Mouse (Mus musculus) limb, embryonic 13.5 days (tissue): ENCODE results near the gene Tmcc3. TPM values are rescaled to one million over a fixed set of nuclear protein-coding genes. Genes with fewer than 3 reads are reported as not detected.

ENCODE experiments used
- ATAC-seq: fragments of 200-750 bp; cut with Nextera tagmentation; 2 replicates; pipeline ENCODE4 v1.8.0; 2017; ENCODE audit warnings: low read depth, moderate number of reproducible peaks, moderate TSS enrichment; ENCODE audit not compliant: low FRiP score
- H3K27ac ChIP-seq: fragments of 300-500 bp; sonication (generic); 2 replicates; pipeline ENCODE4 v1.5.1; 2015; ENCODE audit warnings: inconsistent platforms, mild to moderate bottlenecking, moderate library complexity
- H3K27me3 ChIP-seq: fragments of 300-500 bp; sonication (generic); 2 replicates; pipeline ENCODE4 v1.6.1; 2015; ENCODE audit warnings: mild to moderate bottlenecking, inconsistent platforms
- H3K36me3 ChIP-seq: fragments of 300-500 bp; sonication (generic); 2 replicates; pipeline ENCODE4 v1.6.1; 2015; ENCODE audit warnings: inconsistent platforms, mild to moderate bottlenecking, moderate library complexity
- H3K4me1 ChIP-seq: fragments of 300-500 bp; sonication (generic); 2 replicates; pipeline ENCODE4 v1.6.1; 2015; ENCODE audit warnings: inconsistent platforms
- H3K4me2 ChIP-seq: fragments of 300-500 bp; sonication (generic); replicated peaks from 2 replicates; pipeline ENCODE4 v1.6.1; 2015; ENCODE audit warnings: inconsistent platforms, mild to moderate bottlenecking, moderate library complexity
- H3K4me3 ChIP-seq: fragments of 300-500 bp; sonication (generic); 2 replicates; pipeline ENCODE4 v1.5.1; 2015; ENCODE audit warnings: moderate library complexity, mild to moderate bottlenecking, inconsistent platforms
- H3K9ac ChIP-seq: fragments of 300-500 bp; sonication (generic); 2 replicates; pipeline ENCODE4 v1.6.1; 2015; ENCODE audit warnings: mild to moderate bottlenecking, inconsistent platforms
- H3K9me3 ChIP-seq: fragments of 300-500 bp; sonication (generic); 2 replicates; pipeline ENCODE4 v1.6.1; 2016; ENCODE audit warnings: inconsistent platforms
- WGBS: fragments of 180-500 bp; shearing (Covaris S2); methylation state at CpG from one replicate; pipeline ENCODE4 v1.1.7; 2015; 5-methylcytosine and 5-hydroxymethylcytosine counted together
- polyA plus RNA-seq: library from polyadenylated mRNA; unstranded; fragments of >200 nt; fragmentation: Nextera tagmentation; extraction: Ambion mirVana; gene quantifications from 2 replicates; pipeline ENCODE4 v1.2.1, GENCODE M21; 2015

The Tmcc3 gene
- polyA plus RNA-seq, 1 experiment from 2014 or later = 15.4 TPM

GRCm38 (mm10) chr10:94442725-94443124 is 131.0 kb downstream of the Tmcc3 start:
- H3K9ac ChIP-seq = no peak overlapping the region
- no peaks in the 10 kb centered on the region for H3K9me3 ChIP-seq
- no peak overlapping the region for H3K4me3 ChIP-seq
- no peak overlapping the region for H3K4me2 ChIP-seq
- H3K27ac ChIP-seq = no peak overlapping the region
- WGBS = 70% methylated on average over 7 of the region's 7 CpGs
- 0 out of 2 replicates have a peak, but pooled peaks cover 3% of the 10 kb centered on the region for H3K27me3 ChIP-seq
- H3K4me1 ChIP-seq = peaks cover 10% of the 10 kb centered on the region; the same call in 1 of the 2 replicates
- H3K36me3 ChIP-seq = no peaks in the 10 kb centered on the region
- ATAC-seq = no peak

DNA sequence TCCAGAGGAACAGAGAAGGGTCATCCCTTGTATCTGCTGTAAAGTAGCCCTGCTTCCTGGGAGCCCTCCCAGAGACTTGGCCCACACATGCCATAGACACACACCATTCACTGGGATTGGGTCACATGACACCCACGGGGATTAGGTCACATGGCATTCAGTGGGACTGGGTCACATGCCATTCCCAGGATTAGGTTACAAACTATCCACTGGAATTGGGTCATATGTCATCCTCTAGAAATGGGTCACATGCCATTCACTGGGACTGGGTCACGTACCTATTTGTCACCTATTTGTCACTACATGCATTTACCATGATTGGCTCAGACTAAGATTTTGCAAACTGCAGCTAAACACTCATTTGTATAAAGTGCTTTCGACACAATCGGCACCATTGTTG is 131.7 kb downstream of the Tmcc3 start:
- H3K36me3 ChIP-seq = no peaks in the 10 kb centered on the region
- no peak overlapping the region for H3K4me2 ChIP-seq
- H3K9me3 ChIP-seq = no peaks in the 10 kb centered on the region
- 90% methylated on average over 4 of the region's 4 CpGs for WGBS
- no peak overlapping the region for H3K9ac ChIP-seq
- H3K4me3 ChIP-seq = no peak overlapping the region
- 0 out of 2 replicates have a peak, but pooled peaks cover 3% of the 10 kb centered on the region for H3K27me3 ChIP-seq
- ATAC-seq = no peak
- peaks cover 10% of the 10 kb centered on the region; the same call in 1 of the 2 replicates for H3K4me1 ChIP-seq
- no peak overlapping the region for H3K27ac ChIP-seq

DNA sequence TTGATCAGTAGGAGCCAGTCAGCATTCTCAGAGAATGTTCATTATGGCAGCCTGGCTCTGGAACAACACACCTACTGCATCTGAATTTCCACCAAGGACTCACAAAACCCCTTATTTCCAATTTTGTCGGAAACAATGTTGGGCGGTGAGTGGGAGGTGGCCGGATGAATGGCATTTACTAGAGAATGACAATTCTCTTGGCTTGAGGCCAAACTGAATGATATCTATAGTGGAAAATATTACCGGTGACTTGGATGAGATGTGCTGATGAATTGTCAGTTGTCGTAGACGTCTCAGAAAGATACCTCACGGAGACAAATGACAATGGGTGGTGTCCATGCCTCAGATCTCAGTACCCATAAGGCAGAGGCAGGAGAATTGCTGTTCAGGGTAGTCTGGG is 133.4 kb downstream of the Tmcc3 start:
- Histone ChIP-seq H3K27ac (no peak overlapping the region), H3K27me3 (0 out of 2 replicates have a peak, but pooled peaks cover 3% of the 10 kb centered on the region), H3K36me3 (no peaks in the 10 kb centered on the region), H3K4me2 (no peak overlapping the region), H3K9me3 (no peaks in the 10 kb centered on the region), H3K4me1 (peaks cover 17% of the 10 kb centered on the region), H3K9ac (no peak overlapping the region), H3K4me3 (no peak overlapping the region)
- ATAC-seq = no peak
- WGBS = 92% methylated on average over 7 of the region's 7 CpGs

- Histone ChIP-seq H3K4me1 (peaks cover 30% of the 10 kb centered on the region), H3K27ac (no peak overlapping the region), H3K4me3 (no peak overlapping the region), H3K27me3 (0 out of 2 replicates have a peak, but pooled peaks cover 3% of the 10 kb centered on the region), H3K36me3 (no peaks in the 10 kb centered on the region), H3K9ac (no peak overlapping the region), H3K4me2 (no peak overlapping the region), H3K9me3 (no peaks in the 10 kb centered on the region)
- WGBS = 73% methylated on average over 7 of the region's 7 CpGs
- no peak for ATAC-seq
Measured at GRCm38 (mm10) chr10:94446379-94447008, 134.7 kb downstream of the Tmcc3 start.

DNA sequence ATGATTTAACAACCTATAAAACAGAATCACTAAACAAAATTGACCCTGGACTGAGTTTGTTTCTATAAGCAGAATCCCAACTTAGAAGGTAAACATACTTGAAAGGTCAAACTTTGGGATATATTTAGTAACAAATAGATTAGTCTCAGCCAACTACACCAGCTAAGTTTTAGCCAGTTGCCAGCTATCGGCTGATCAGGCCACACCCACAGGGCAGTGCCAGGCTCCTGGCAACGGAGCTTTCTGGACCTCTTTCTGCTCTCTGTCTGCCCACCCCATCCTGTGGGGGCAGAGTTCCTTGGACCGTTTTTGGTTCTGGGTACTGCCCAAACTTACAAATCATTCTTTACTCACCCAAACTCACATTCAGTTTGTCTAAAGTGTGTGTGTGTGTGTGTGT is 137.9 kb downstream of the Tmcc3 start:
- ATAC-seq = no peak
- Histone ChIP-seq H3K27ac (no peak overlapping the region), H3K4me2 (no peak overlapping the region), H3K27me3 (0 out of 2 replicates have a peak, but pooled peaks cover 3% of the 10 kb centered on the region), H3K4me1 (peaks cover 30% of the 10 kb centered on the region), H3K36me3 (no peaks in the 10 kb centered on the region), H3K9ac (no peak overlapping the region), H3K9me3 (no peaks in the 10 kb centered on the region), H3K4me3 (no peak overlapping the region)
- whole genome bisulfite sequencing = 35% methylated on average over 3 of the region's 3 CpGs

DNA sequence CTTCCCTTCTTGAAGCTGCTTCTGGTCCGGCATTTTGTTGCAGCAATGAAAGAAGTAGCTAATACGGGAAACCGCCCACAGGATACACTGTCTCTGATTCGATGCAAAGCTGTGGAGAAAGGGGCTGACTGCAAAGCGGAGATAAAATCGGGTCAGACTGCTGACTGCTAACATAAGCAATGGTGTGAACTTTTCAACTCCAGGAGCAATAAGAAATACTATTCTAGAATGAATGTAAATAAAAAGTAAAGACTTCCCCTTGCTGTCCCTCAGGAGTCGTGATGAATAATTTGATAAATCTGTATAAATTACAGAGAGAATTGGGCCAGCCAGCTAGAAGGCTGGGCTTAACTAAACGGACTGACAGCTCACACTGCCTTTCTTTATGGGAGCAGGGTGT is 139.0 kb downstream of the Tmcc3 start:
- Histone ChIP-seq H3K9ac (no peak overlapping the region), H3K36me3 (no peaks in the 10 kb centered on the region), H3K4me1 (peaks cover 27% of the 10 kb centered on the region), H3K9me3 (no peaks in the 10 kb centered on the region), H3K27me3 (0 out of 2 replicates have a peak, but pooled peaks cover 3% of the 10 kb centered on the region), H3K4me3 (no peak overlapping the region), H3K4me2 (no peak overlapping the region), H3K27ac (no peak overlapping the region)
- ATAC-seq = no peak
- WGBS = 56% methylated on average over 8 of the region's 8 CpGs

DNA sequence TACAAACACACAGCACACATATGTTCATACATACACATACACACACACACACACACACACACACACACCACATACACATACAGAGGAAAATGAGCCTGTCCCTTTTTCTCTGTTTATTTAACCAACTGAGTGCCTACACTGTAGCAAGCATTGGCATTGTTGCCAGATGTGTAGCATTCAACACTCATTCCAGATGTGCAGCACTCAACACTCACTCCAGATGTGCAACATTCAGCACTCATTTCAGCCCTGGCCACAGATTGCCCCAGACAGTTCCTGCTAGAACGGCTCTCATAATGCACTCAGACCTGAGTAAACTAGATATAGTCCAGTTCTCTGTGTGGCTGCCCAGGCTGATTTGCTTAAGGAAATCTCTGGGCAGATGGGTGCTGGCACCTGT is 145.7 kb downstream of the Tmcc3 start:
- no peak overlapping the region for H3K4me2 ChIP-seq
- H3K27ac ChIP-seq = no peak overlapping the region
- ATAC-seq = peak; percentile 51; the same call in 1 of the 2 replicates
- peaks cover 22% of the 10 kb centered on the region for H3K4me1 ChIP-seq
- WGBS = 16% methylated on average over 1 of the region's 1 CpGs
- H3K9ac ChIP-seq = no peak overlapping the region
- no peaks in the 10 kb centered on the region for H3K27me3 ChIP-seq
- no peaks in the 10 kb centered on the region for H3K36me3 ChIP-seq
- 0 out of 2 replicates have a peak, but pooled peaks cover 3% of the 10 kb centered on the region for H3K9me3 ChIP-seq
- H3K4me3 ChIP-seq = no peak overlapping the region

- Histone ChIP-seq H3K4me3 (no peak overlapping the region), H3K27me3 (no peaks in the 10 kb centered on the region), H3K27ac (no peak overlapping the region), H3K4me1 (peaks cover 31% of the 10 kb centered on the region), H3K9me3 (0 out of 2 replicates have a peak, but pooled peaks cover 3% of the 10 kb centered on the region), H3K9ac (no peak overlapping the region), H3K4me2 (no peak overlapping the region), H3K36me3 (no peaks in the 10 kb centered on the region)
- WGBS = 39% methylated on average over 6 of the region's 6 CpGs
- ATAC-seq = peak; percentile 70; the same call in 1 of the 2 replicates
Measured at GRCm38 (mm10) chr10:94458690-94459089, 146.9 kb downstream of the Tmcc3 start.

GRCm38 (mm10) chr10:94461378-94461777 is 149.6 kb downstream of the Tmcc3 start:
- ATAC-seq = no peak
- H3K4me1 ChIP-seq = peaks cover 31% of the 10 kb centered on the region
- no peaks in the 10 kb centered on the region for H3K27me3 ChIP-seq
- H3K27ac ChIP-seq = no peak overlapping the region
- no peak overlapping the region for H3K4me2 ChIP-seq
- no peak overlapping the region for H3K4me3 ChIP-seq
- H3K9ac ChIP-seq = no peak overlapping the region
- H3K36me3 ChIP-seq = no peaks in the 10 kb centered on the region
- WGBS = 83% methylated on average over 3 of the region's 3 CpGs
- H3K9me3 ChIP-seq = 0 out of 2 replicates have a peak, but pooled peaks cover 3% of the 10 kb centered on the region

DNA sequence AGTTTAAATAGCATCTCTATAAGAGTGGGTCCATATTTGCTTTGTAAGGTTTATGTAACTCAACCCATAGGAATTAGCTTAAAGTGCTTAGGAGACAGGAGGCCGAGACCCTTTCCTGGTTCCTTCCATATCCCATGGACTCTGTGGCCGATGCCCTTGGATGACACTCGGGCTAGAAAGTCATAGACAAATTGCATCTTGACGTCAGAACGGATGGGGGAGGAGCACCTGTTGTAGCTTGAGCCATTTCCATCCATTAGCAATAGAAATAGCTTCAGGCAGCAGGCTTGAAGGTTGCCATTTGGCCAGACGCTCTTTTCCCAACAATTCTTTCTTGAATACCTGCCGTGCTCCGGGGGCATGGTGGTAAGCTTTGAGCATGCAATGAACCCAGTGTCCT is 150.1 kb downstream of the Tmcc3 start:
- no peak for ATAC-seq
- no peak overlapping the region for H3K4me3 ChIP-seq
- H3K9me3 ChIP-seq = 0 out of 2 replicates have a peak, but pooled peaks cover 3% of the 10 kb centered on the region
- no peak overlapping the region for H3K9ac ChIP-seq
- no peak overlapping the region for H3K27ac ChIP-seq
- H3K4me2 ChIP-seq = no peak overlapping the region
- peaks cover 31% of the 10 kb centered on the region for H3K4me1 ChIP-seq
- 78% methylated on average over 8 of the region's 8 CpGs for WGBS
- no peaks in the 10 kb centered on the region for H3K36me3 ChIP-seq
- H3K27me3 ChIP-seq = no peaks in the 10 kb centered on the region

DNA sequence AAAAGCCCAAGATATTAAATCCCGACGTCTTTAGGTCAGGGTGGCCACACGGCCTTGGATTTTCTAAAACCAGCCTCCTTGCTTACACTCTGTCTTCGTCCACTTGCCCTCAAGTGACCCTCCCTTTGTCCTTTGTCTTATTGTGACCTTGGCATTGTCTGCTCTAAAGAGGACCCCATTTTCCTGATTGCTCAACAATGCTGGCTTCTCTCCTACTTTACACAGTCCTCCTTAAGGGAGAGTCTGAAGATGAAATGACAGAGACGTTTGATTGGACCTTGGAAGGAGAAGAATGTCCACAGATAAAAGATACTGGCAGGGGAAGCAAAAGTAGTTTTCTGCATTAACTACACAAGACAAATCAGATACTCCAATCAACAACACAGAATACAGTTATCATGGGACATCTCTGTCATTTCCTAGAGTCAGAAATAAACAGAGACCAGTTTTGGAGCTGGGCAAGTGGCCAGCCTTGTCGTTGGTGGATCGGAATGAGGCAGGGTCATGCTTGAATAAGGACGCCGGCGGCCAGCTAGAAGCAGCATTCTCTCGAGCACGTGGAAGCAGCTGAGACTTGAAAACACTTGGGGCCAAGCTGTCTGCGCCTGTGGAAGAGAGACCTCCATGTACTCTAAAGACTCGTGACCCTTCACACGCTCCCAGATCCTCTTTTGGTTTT is 150.8 kb downstream of the Tmcc3 start:
- Histone ChIP-seq H3K9me3 (0 out of 2 replicates have a peak, but pooled peaks cover 3% of the 10 kb centered on the region), H3K9ac (no peak overlapping the region), H3K36me3 (no peaks in the 10 kb centered on the region), H3K4me3 (no peak overlapping the region), H3K4me1 (peaks cover 25% of the 10 kb centered on the region), H3K27me3 (no peaks in the 10 kb centered on the region), H3K4me2 (no peak overlapping the region), H3K27ac (no peak overlapping the region)
- ATAC-seq = 0 out of 2 replicates have a peak, but pooled peaks have one; percentile 38
- 66% methylated on average over 15 of the region's 15 CpGs for WGBS

GRCm38 (mm10) chr10:94463410-94463809 is 151.7 kb downstream of the Tmcc3 start:
- Histone ChIP-seq H3K4me3 (no peak overlapping the region), H3K27me3 (no peaks in the 10 kb centered on the region), H3K9me3 (0 out of 2 replicates have a peak, but pooled peaks cover 3% of the 10 kb centered on the region), H3K9ac (no peak overlapping the region), H3K4me2 (no peak overlapping the region), H3K36me3 (no peaks in the 10 kb centered on the region), H3K4me1 (peaks cover 17% of the 10 kb centered on the region), H3K27ac (no peak overlapping the region)
- 65% methylated on average over 2 of the region's 2 CpGs for WGBS
- no peak for ATAC-seq
